Mouse (Mus musculus) forebrain, embryonic 11.5 days (tissue): ENCODE measurements around the gene Zbtb39. TPM values are rescaled to one million over a fixed set of nuclear protein-coding genes. Genes with fewer than 3 reads are reported as not detected.

Experiments
- ATAC-seq: fragments of 200-750 bp; cut with Nextera tagmentation; replicated peaks from 2 replicates; pipeline ENCODE4 v1.8.0; 2017; ENCODE audit warnings: moderate TSS enrichment; ENCODE audit not compliant: low FRiP score
- DNase-seq: peaks from one replicate; pipeline ENCODE4 v3.0.0-alpha.2; 2017; ENCODE audit warnings: low spot score
- H3K27ac ChIP-seq: fragments of 300-500 bp; sonication (generic); 2 replicates; pipeline ENCODE4 v1.5.1; 2014; ENCODE audit warnings: low read depth, low read length
- H3K27me3 ChIP-seq: fragments of 300-500 bp; sonication (generic); 2 replicates; pipeline ENCODE4 v1.6.1; 2014; ENCODE audit warnings: mild to moderate bottlenecking, low read length, mixed read lengths; ENCODE audit not compliant: control insufficient read depth, insufficient read depth
- H3K36me3 ChIP-seq: fragments of 300-500 bp; sonication (generic); 2 replicates; pipeline ENCODE4 v1.6.1; 2014; ENCODE audit warnings: mild to moderate bottlenecking, low read length, moderate library complexity, mixed read lengths; ENCODE audit not compliant: control insufficient read depth, insufficient read depth
- H3K4me1 ChIP-seq: fragments of 300-500 bp; sonication (generic); replicated peaks from 2 replicates; pipeline ENCODE4 v1.6.1; 2014; ENCODE audit warnings: low read length, mixed read lengths; ENCODE audit not compliant: control insufficient read depth, insufficient read depth
- H3K4me2 ChIP-seq: fragments of 300-500 bp; sonication (generic); 2 replicates; pipeline ENCODE4 v1.6.1; 2014; ENCODE audit warnings: low read depth, mild to moderate bottlenecking, low read length, moderate library complexity, mixed read lengths; ENCODE audit not compliant: severe bottlenecking
- H3K4me3 ChIP-seq: fragments of 300-500 bp; sonication (generic); 2 replicates; pipeline ENCODE4 v1.5.1; 2014; ENCODE audit warnings: low read depth, low read length
- H3K9ac ChIP-seq: fragments of 300-500 bp; sonication (generic); 2 replicates; pipeline ENCODE4 v1.6.1; 2014; ENCODE audit warnings: low read length
- H3K9me3 ChIP-seq: fragments of 300-500 bp; sonication (generic); 2 replicates; pipeline ENCODE4 v1.6.1; 2016; ENCODE audit warnings: low read length, mixed read lengths; ENCODE audit not compliant: control insufficient read depth
- WGBS: fragments of 180-500 bp; shearing (Covaris S2); extraction: QIAGEN DNeasy Blood & Tissue Kit; methylation state at CpG from one replicate; pipeline ENCODE4 v1.1.7; 2014; 5-methylcytosine and 5-hydroxymethylcytosine counted together
- polyA plus RNA-seq: library from polyadenylated mRNA; unstranded; fragments of >200 nt; fragmentation: Nextera tagmentation; extraction: Ambion mirVana; gene quantifications from 2 replicates; pipeline ENCODE4 v1.2.1, GENCODE M21; 2014

Zbtb39 gene
- polyA plus RNA-seq, 1 experiment from 2014 or later = 7.6 TPM

GRCm38 (mm10) chr10:127730285-127730932, 8.9 kb upstream of the Zbtb39 start:
- no peaks in the 10 kb centered on the region for H3K9me3 ChIP-seq
- 59% methylated on average over 11 of the region's 11 CpGs for WGBS
- H3K4me2 ChIP-seq = no peak overlapping the region
- H3K27ac ChIP-seq = no peak overlapping the region
- no peak overlapping the region for H3K4me3 ChIP-seq
- no peaks in the 10 kb centered on the region for H3K36me3 ChIP-seq
- peaks cover 17% of the 10 kb centered on the region for H3K27me3 ChIP-seq
- DNase-seq = no peak
- no peak overlapping the region for H3K9ac ChIP-seq
- peaks cover 3% of the 10 kb centered on the region; the same call in 1 of the 2 replicates for H3K4me1 ChIP-seq
- ATAC-seq = no peak

DNA sequence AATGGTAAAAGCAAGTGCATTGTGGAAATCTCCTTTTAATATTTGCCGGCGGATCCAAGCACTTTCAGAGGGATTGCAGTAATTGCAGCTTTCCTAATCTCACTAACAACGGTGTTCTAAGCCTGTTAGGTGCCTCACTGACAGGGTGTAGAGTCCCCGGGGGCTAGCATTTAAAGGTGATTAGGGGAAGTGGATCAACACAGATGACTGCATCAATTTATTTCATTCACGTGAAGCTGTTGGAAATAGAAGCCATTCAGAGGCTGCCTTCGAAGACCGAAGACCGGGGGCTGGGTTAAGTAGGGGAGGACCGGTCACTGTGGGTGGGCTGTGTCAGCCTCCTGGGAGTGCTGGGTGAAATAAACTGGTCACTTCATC, 8.4 kb upstream of the Zbtb39 start:
- WGBS = 12% methylated on average over 9 of the region's 9 CpGs
- no peak overlapping the region for H3K9ac ChIP-seq
- H3K4me2 ChIP-seq = no peak overlapping the region
- no peak overlapping the region for H3K4me3 ChIP-seq
- H3K9me3 ChIP-seq = no peaks in the 10 kb centered on the region
- H3K27me3 ChIP-seq = peaks cover 17% of the 10 kb centered on the region
- H3K4me1 ChIP-seq = peaks cover 3% of the 10 kb centered on the region; the same call in 1 of the 2 replicates
- no peak; the same call in 1 of the 2 replicates for ATAC-seq
- no peaks in the 10 kb centered on the region for H3K36me3 ChIP-seq
- H3K27ac ChIP-seq = no peak overlapping the region
- DNase-seq = no peak

GRCm38 (mm10) chr10:127731397-127731796, 7.9 kb upstream of the Zbtb39 start:
- Histone ChIP-seq H3K4me3 (no peak overlapping the region), H3K9ac (no peak overlapping the region), H3K9me3 (no peaks in the 10 kb centered on the region), H3K27ac (no peak overlapping the region), H3K27me3 (peaks cover 17% of the 10 kb centered on the region), H3K4me1 (peaks cover 3% of the 10 kb centered on the region; the same call in 1 of the 2 replicates), H3K4me2 (no peak overlapping the region), H3K36me3 (no peaks in the 10 kb centered on the region)
- WGBS = 45% methylated on average over 5 of the region's 5 CpGs
- no peak for ATAC-seq
- DNase-seq = no peak

- H3K4me2 ChIP-seq = no peak overlapping the region
- 57% methylated on average over 5 of the region's 5 CpGs for WGBS
- no peak overlapping the region for H3K4me3 ChIP-seq
- ATAC-seq (no peak), DNase-seq (no peak)
- peaks cover 4% of the 10 kb centered on the region; the same call in 1 of the 2 replicates for H3K27me3 ChIP-seq
- H3K27ac ChIP-seq = no peak overlapping the region
- H3K9me3 ChIP-seq = no peaks in the 10 kb centered on the region
- H3K9ac ChIP-seq = no peak overlapping the region
- peaks cover 3% of the 10 kb centered on the region; the same call in 1 of the 2 replicates for H3K4me1 ChIP-seq
- no peaks in the 10 kb centered on the region for H3K36me3 ChIP-seq
Observed at GRCm38 (mm10) chr10:127734434-127734833, 4.9 kb upstream of the Zbtb39 start.

GRCm38 (mm10) chr10:127736266-127736665, 3.1 kb upstream of the Zbtb39 start:
- Histone ChIP-seq H3K4me2 (no peak overlapping the region), H3K36me3 (no peaks in the 10 kb centered on the region), H3K27ac (no peak overlapping the region), H3K9me3 (no peaks in the 10 kb centered on the region), H3K4me1 (no peaks in the 10 kb centered on the region; the same call in 1 of the 2 replicates), H3K4me3 (no peak overlapping the region), H3K9ac (no peak overlapping the region), H3K27me3 (peaks cover 2% of the 10 kb centered on the region; the same call in 1 of the 2 replicates)
- 76% methylated on average over 2 of the region's 2 CpGs for WGBS
- ATAC-seq = no peak
- DNase-seq = no peak

DNA sequence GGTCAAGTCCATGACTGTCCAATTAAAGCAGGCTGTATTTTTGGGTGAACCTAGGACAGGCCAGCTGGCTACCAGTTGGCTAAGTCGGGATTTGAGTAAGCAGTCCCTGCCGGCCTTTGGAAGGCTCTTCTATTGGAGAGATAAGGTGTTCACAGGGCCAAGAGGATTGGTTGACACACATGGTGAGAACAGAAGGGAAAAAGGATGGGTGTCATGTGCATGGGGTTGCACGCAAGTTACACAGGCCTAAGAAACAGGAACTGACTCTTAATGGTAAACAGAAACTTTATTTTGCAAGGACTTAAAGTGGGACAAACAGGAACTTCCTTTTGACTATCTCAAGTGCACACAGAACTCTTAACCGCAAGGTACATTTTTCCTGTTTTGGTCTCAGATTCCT, 2.4 kb upstream of the Zbtb39 start:
- H3K9ac ChIP-seq = no peak overlapping the region
- ATAC-seq (no peak), DNase-seq (no peak)
- H3K9me3 ChIP-seq = no peaks in the 10 kb centered on the region
- no peaks in the 10 kb centered on the region for H3K4me1 ChIP-seq
- 82% methylated on average over 4 of the region's 4 CpGs for WGBS
- H3K27ac ChIP-seq = no peak overlapping the region
- no peak overlapping the region for H3K4me2 ChIP-seq
- H3K4me3 ChIP-seq = no peak overlapping the region
- H3K27me3 ChIP-seq = peaks cover 2% of the 10 kb centered on the region; the same call in 1 of the 2 replicates
- peaks cover 2% of the 10 kb centered on the region; the same call in 1 of the 2 replicates for H3K36me3 ChIP-seq

GRCm38 (mm10) chr10:127737552-127737951, 1.8 kb upstream of the Zbtb39 start:
- Histone ChIP-seq H3K4me1 (no peaks in the 10 kb centered on the region), H3K9me3 (no peaks in the 10 kb centered on the region), H3K27me3 (no peaks in the 10 kb centered on the region; the same call in 1 of the 2 replicates), H3K36me3 (peaks cover 9% of the 10 kb centered on the region), H3K9ac (no peak overlapping the region), H3K4me3 (no peak overlapping the region), H3K4me2 (no peak overlapping the region), H3K27ac (no peak overlapping the region)
- 22% methylated on average over 2 of the region's 2 CpGs for WGBS
- DNase-seq (no peak), ATAC-seq (no peak)

DNA sequence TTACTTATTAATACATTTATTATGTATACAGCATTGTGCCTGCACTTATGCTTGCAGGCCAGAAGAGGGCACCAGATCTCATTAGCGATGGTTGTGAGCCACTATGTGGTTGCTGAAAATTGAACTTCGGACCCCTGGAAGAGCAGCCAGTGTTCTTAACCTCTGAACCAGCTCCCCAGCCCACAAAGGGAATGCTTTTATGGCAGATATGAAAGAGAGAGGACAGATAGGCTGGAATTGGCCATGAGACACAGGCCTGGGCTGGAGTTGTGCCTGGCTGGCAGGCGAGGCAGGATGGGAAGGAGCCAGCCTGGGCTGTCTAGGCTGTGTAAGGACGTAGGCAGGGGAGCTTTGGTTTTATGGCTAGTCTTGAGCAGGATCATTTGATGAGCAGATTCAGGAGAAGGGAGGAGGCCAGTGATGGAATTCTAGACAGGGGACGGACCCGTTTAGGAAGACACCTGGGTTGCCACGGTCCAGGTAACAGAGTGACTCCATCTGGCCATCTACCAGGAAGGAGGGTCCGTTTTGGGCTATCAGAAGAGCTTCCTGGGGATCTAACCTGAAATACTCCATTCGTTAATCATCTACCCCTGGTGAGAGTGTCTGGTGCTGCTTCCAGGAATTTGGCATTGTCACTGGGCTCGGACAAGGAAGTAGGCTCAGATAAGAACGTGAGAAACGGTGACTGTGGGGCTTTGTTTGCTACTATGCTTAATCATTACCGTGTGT, 1.0 kb upstream of the Zbtb39 start:
- 52% methylated on average over 13 of the region's 13 CpGs for WGBS

More for the DNA sequence above, 1.0 kb upstream of the Zbtb39 start:
- no peak overlapping the region for H3K4me2 ChIP-seq
- no peaks in the 10 kb centered on the region for H3K4me1 ChIP-seq
- H3K4me3 ChIP-seq = no peak overlapping the region
- no peaks in the 10 kb centered on the region for H3K9me3 ChIP-seq
- H3K27me3 ChIP-seq = no peaks in the 10 kb centered on the region
- peaks cover 16% of the 10 kb centered on the region for H3K36me3 ChIP-seq
- DNase-seq (peak; percentile 68), ATAC-seq (no peak)
- H3K27ac ChIP-seq = no peak overlapping the region
- no peak overlapping the region for H3K9ac ChIP-seq
